Mouse (Mus musculus) forebrain, postnatal 0 days (tissue): Measurements from ENCODE around the gene Gm4871. TPM values are rescaled to one million over a fixed set of nuclear protein-coding genes. Genes with fewer than 3 reads are reported as not detected.
"Not testable (repeated sequence)": the region's sequence is repeated elsewhere in the genome, so short reads cannot be mapped to it uniquely, and the experiment has no call there.

Experiments used
- ATAC-seq: fragments of 200-750 bp; cut with Nextera tagmentation; 2 replicates; pipeline ENCODE4 v1.8.0; 2017; ENCODE audit warnings: mild to moderate bottlenecking, moderate library complexity
- DNase-seq: peaks from one replicate; pipeline ENCODE4 v3.0.0-alpha.2; 2015
- H3K27ac ChIP-seq: fragments of 300-500 bp; sonication (generic); 2 replicates; pipeline ENCODE4 v1.5.1; 2014; ENCODE audit warnings: low read depth, mild to moderate bottlenecking, antibody characterized with exemption, low read length, moderate library complexity, mixed read lengths
- H3K27me3 ChIP-seq: fragments of 300-500 bp; sonication (generic); 2 replicates; pipeline ENCODE4 v1.6.1; 2014; ENCODE audit warnings: mild to moderate bottlenecking, low read length, mixed read lengths; ENCODE audit not compliant: insufficient read depth
- H3K36me3 ChIP-seq: fragments of 300-500 bp; sonication (generic); 2 replicates; pipeline ENCODE4 v1.6.1; 2014; ENCODE audit warnings: mild to moderate bottlenecking, moderate library complexity; ENCODE audit not compliant: insufficient read depth
- H3K4me1 ChIP-seq: fragments of 300-500 bp; sonication (generic); 2 replicates; pipeline ENCODE4 v1.6.1; 2014; ENCODE audit warnings: antibody characterized with exemption; ENCODE audit not compliant: insufficient read depth
- H3K4me2 ChIP-seq: fragments of 300-500 bp; sonication (generic); 2 replicates; pipeline ENCODE4 v1.6.1; 2014; ENCODE audit warnings: low read depth, mild to moderate bottlenecking, moderate library complexity
- H3K4me3 ChIP-seq: fragments of 300-500 bp; sonication (generic); 2 replicates; pipeline ENCODE4 v1.5.1; 2014; ENCODE audit warnings: low read depth, low read length, mixed read lengths
- H3K9ac ChIP-seq: fragments of 300-500 bp; sonication (generic); 2 replicates; pipeline ENCODE4 v1.6.1; 2014; ENCODE audit warnings: mild to moderate bottlenecking
- H3K9me3 ChIP-seq: fragments of 300-500 bp; sonication (generic); 2 replicates; pipeline ENCODE4 v1.6.1; 2016; ENCODE audit warnings: low read length
- CTCF ChIP-seq: sonication (generic); IDR thresholded peaks from 2 replicates; pipeline ENCODE4 v1.5.1; 2016; ENCODE audit warnings: antibody characterized with exemption, control low read depth, low read depth
- WGBS: fragments of 180-500 bp; shearing (Covaris S2); extraction: QIAGEN DNeasy Blood & Tissue Kit; methylation state at CpG from one replicate; pipeline ENCODE4 v1.1.7; 2014; 5-methylcytosine and 5-hydroxymethylcytosine counted together
- polyA plus RNA-seq: library from polyadenylated mRNA; unstranded; fragments of >200 nt; fragmentation: Nextera tagmentation; extraction: Ambion mirVana; gene quantifications from 2 replicates; pipeline ENCODE4 v1.2.1, GENCODE M21; 2015
- total RNA-seq: library from RNA; depleted of rRNA; stranded (reverse); fragments of >200 nt; gene quantifications from 2 replicates; pipeline ENCODE4 v1.2.3, GENCODE M21; 2014; rRNA removed

Gm4871 gene
- not detected in 2 replicates for total RNA-seq
- not detected in 2 replicates for polyA plus RNA-seq

GRCm38 (mm10) chr5:145032391-145032790 is at the start of gene Gm4871:
TSS of gene Gm4871 (minus strand) at chr5:145032754.
- WGBS: 83% methylated on average over 5 of the region's 5 CpGs
- not testable (repeated sequence) for H3K36me3 ChIP-seq, H3K9ac ChIP-seq, H3K9me3 ChIP-seq, H3K27me3 ChIP-seq, DNase-seq, H3K4me3 ChIP-seq, H3K4me1 ChIP-seq, ATAC-seq, H3K4me2 ChIP-seq, H3K27ac ChIP-seq

GRCm38 (mm10) chr5:145081866-145082613 is 49.5 kb upstream of the Gm4871 start:
- H3K27ac ChIP-seq: no peak overlapping the region

GRCm38 (mm10) chr5:145075081-145075480 is 42.5 kb upstream of the Gm4871 start:
- Histone ChIP-seq H3K4me3 (no peak overlapping the region), H3K4me1 (no peaks in the 10 kb centered on the region), H3K27me3 (no peaks in the 10 kb centered on the region), H3K9me3 (no peaks in the 10 kb centered on the region), H3K9ac (no peak overlapping the region), H3K27ac (no peak overlapping the region), H3K36me3 (no peaks in the 10 kb centered on the region), H3K4me2 (no peak overlapping the region)
- 57% methylated on average over 3 of the region's 3 CpGs for WGBS
- no peak for TF ChIP-seq CTCF
- DNase-seq (no peak), ATAC-seq (no peak)

More at GRCm38 (mm10) chr5:145081866-145082613, 49.5 kb upstream of the Gm4871 start:
- no peak overlapping the region for H3K9ac ChIP-seq
- H3K27me3 ChIP-seq: no peaks in the 10 kb centered on the region
- ATAC-seq (no peak), DNase-seq (no peak)
- H3K9me3 ChIP-seq: no peaks in the 10 kb centered on the region
- WGBS: 92% methylated on average over 10 of the region's 10 CpGs
- peaks cover 7% of the 10 kb centered on the region; the same call in 1 of the 2 replicates for H3K4me1 ChIP-seq
- TF ChIP-seq CTCF: no peak
- H3K36me3 ChIP-seq: no peaks in the 10 kb centered on the region
- H3K4me3 ChIP-seq: no peak overlapping the region
- H3K4me2 ChIP-seq: no peak overlapping the region

GRCm38 (mm10) chr5:145071342-145071741 is 38.8 kb upstream of the Gm4871 start:
- no peaks in the 10 kb centered on the region for H3K9me3 ChIP-seq

GRCm38 (mm10) chr5:145069707-145070106 is 37.2 kb upstream of the Gm4871 start:
- H3K4me1 ChIP-seq: no peaks in the 10 kb centered on the region
- no peak overlapping the region for H3K27ac ChIP-seq
- no peaks in the 10 kb centered on the region for H3K9me3 ChIP-seq
- ATAC-seq (peak; percentile 81), DNase-seq (peak; percentile 90)
- no peak overlapping the region for H3K4me3 ChIP-seq
- TF ChIP-seq CTCF: peak; percentile 91
- no peak overlapping the region for H3K4me2 ChIP-seq
- no peaks in the 10 kb centered on the region for H3K36me3 ChIP-seq
- H3K27me3 ChIP-seq: no peaks in the 10 kb centered on the region
- WGBS: 2% methylated on average over 5 of the region's 5 CpGs
- H3K9ac ChIP-seq: no peak overlapping the region

More at GRCm38 (mm10) chr5:145071342-145071741, 38.8 kb upstream of the Gm4871 start:
- TF ChIP-seq CTCF: peak; percentile 49
- H3K4me1 ChIP-seq: no peaks in the 10 kb centered on the region
- whole genome bisulfite sequencing: 47% methylated on average over 6 of the region's 6 CpGs
- no peak for ATAC-seq
- H3K27me3 ChIP-seq: no peaks in the 10 kb centered on the region
- no peak overlapping the region for H3K9ac ChIP-seq
- H3K27ac ChIP-seq: no peak overlapping the region
- H3K36me3 ChIP-seq: no peaks in the 10 kb centered on the region
- H3K4me3 ChIP-seq: no peak overlapping the region
- DNase-seq: no peak
- no peak overlapping the region for H3K4me2 ChIP-seq

GRCm38 (mm10) chr5:145068863-145069262 is 36.3 kb upstream of the Gm4871 start:
- no peak overlapping the region for H3K27ac ChIP-seq
- H3K4me1 ChIP-seq: no peaks in the 10 kb centered on the region
- no peaks in the 10 kb centered on the region for H3K27me3 ChIP-seq
- no peak overlapping the region for H3K4me2 ChIP-seq
- 61% methylated on average over 3 of the region's 3 CpGs for WGBS
- no peaks in the 10 kb centered on the region for H3K36me3 ChIP-seq
- TF ChIP-seq CTCF: no peak
- no peak overlapping the region for H3K9ac ChIP-seq
- no peaks in the 10 kb centered on the region for H3K9me3 ChIP-seq
- no peak for DNase-seq
- H3K4me3 ChIP-seq: no peak overlapping the region
- ATAC-seq: no peak

- WGBS: 87% methylated on average over 1 of the region's 1 CpGs
- ATAC-seq (no peak), DNase-seq (no peak)
- H3K4me3 ChIP-seq: no peak overlapping the region
- no peak overlapping the region for H3K9ac ChIP-seq
- no peak overlapping the region for H3K27ac ChIP-seq
- no peak overlapping the region for H3K4me2 ChIP-seq
- no peaks in the 10 kb centered on the region for H3K27me3 ChIP-seq
- no peaks in the 10 kb centered on the region for H3K9me3 ChIP-seq
- H3K4me1 ChIP-seq: no peaks in the 10 kb centered on the region
- TF ChIP-seq CTCF: no peak
- H3K36me3 ChIP-seq: no peaks in the 10 kb centered on the region
Observed at GRCm38 (mm10) chr5:145064765-145065340, 32.3 kb upstream of the Gm4871 start.
